Mouse (Mus musculus): ENCODE measurements around the gene Igf2bp3. TPM values are rescaled to one million over a fixed set of nuclear protein-coding genes. Genes with fewer than 3 reads are reported as not detected.

Gene Igf2bp3
- total RNA-seq, 2 experiments from 2014 or later = 0.34 to 0.36 TPM

DNA sequence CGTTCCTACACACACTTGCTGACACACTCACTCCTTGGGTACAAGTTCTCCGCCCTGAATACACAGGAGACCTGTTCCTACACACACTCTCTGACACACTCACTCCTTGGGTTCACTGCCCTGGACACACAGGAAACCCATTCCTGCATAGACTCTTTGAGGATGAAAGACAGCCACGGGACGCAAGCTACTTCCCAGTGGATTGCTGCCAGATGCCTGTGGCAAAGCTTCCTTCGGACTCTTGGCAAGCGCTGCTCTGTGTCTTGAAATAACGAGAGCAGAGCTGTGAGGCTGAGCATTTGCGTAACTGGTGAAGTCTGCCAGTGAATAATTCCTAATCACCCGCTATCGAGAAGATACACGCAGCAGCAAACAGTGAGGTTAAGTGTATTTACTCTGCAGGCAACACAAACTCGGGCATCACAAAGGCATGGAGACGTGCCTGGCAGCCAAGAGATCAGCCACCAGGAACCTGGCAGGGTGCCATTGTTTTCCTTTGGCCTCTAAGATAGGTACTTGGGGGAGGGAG lies 117.8 kb downstream of the Igf2bp3 start:
- peak; percentile 77 for DNase-seq (ENCODE audit: low spot score)
- intact Hi-C loops (cut with DNase I) = no loop called here

DNA sequence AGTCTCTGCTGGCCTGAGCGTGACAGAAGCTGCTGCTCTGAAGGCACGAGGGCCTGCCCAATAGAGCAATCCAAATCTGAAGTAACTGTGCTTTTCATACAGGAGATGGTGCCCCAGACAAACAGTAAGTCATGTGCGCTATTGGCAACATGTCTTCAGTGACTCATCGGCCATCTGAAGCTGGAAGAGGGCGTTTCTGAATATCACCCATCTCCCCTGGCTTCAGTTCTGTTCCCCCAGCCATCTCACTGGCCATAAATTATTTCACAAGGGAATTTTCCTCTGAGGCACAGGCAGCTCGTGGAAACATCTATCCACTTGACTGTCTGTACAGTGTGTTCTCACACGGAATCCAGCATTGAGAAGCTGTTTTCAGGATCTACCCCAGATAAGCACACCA lies 118.3 kb downstream of the Igf2bp3 start:
- DNase-seq (ENCODE audit: low spot score) = peak; percentile 51
- intact Hi-C loops (cut with DNase I) = no loop called here

GRCm38 (mm10) chr6:49094968-49095367 lies 119.8 kb downstream of the Igf2bp3 start:
- DNase-seq (ENCODE audit: low spot score) = no peak
- intact Hi-C loops (cut with DNase I) = no loop called here

DNA sequence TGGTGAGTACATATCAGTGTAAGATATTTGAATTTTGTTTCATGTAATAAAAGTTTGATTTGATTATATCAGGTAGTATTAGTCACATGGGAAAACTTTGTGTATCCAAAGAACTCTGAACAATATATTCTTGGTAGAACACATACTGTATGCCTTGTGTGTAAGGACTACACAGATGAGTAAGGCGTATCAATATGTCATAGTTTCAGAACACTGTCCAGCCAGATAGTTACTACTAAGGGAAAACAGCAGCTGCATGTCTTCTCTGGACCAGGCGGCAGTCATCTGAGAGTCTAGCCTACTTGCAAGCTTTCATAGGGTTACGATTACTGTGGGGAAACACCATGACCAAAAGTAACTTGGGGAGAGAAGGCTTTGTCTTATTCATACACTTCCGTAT lies 131.7 kb downstream of the Igf2bp3 start:
- intact Hi-C loops (cut with DNase I) = no loop called here
- no peak for DNase-seq (ENCODE audit: low spot score)

DNA sequence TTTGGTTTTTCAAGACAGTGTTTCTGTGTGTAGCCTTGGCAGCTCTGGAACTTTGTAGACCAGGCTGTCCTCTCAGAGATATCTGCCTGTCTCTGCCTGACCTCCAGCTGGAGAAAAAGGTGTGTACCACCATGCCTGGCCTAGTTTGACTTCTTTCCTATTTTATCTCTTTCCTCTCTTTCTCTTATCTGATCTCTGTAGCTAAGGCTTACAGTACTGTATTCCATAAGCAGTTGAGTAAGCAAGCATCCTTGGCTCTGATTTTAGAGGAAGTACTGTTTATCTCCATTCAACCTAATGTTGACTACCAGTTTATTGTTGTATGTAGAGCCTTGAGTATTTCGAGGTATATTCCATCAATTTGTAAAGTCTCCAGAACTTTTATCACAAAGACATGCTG lies 135.4 kb downstream of the Igf2bp3 start:
- no peak for DNase-seq (ENCODE audit: low spot score)
- intact Hi-C loops (cut with DNase I) = no loop called here

GRCm38 (mm10) chr6:49077894-49078293 lies 136.9 kb downstream of the Igf2bp3 start:
- intact Hi-C loops (cut with DNase I) = no loop called here
- DNase-seq (ENCODE audit: low spot score) = no peak

GRCm38 (mm10) chr6:49074117-49074490 lies 140.7 kb downstream of the Igf2bp3 start:
- intact Hi-C loops (cut with DNase I) = loop anchor here (5.0 kb wide), 1 partner anchor 188 kb away; the partner anchor contains the start of gene Tra2a
- no peak for DNase-seq (ENCODE audit: low spot score)

GRCm38 (mm10) chr6:49073304-49074116 lies 141.2 kb downstream of the Igf2bp3 start, which contains the start of gene Malsu1:
Malsu1 (plus strand) TSS chr6:49073795.
- DNase-seq (ENCODE audit: low spot score) = peak; percentile 92
- intact Hi-C loops (cut with DNase I) = loop anchor here (2.0 to 5.0 kb wide), 2 partner anchors 141 to 189 kb away; partner anchors contain the start of genes Igf2bp3 and Tra2a

DNA sequence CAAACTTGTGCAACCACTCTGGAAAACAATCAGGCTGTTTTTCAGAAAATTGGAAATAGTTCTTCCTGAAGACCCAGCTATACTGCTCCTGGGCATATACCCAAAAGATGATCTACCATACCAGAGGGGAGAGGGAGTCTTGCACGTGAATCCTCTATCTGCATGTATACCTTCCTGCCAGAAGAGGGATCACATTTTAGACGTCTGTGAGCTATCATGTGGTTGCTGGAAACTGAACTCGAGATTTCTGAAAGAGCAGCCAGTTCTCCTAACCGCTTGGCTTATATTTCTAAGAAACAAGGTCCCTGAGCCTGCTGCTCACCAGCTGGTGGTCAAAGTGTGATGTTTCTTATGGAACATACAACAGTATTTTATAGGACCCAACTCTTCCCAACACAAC lies 146.4 kb downstream of the Igf2bp3 start:
- intact Hi-C loops (cut with DNase I) = no loop called here
- DNase-seq (ENCODE audit: low spot score) = no peak

GRCm38 (mm10) chr6:49057053-49058021 lies 157.4 kb downstream of the Igf2bp3 start:
- intact Hi-C loops (cut with DNase I) = loop anchor here (1.0 to 5.0 kb wide), 5 partner anchors 85 to 340 kb away; partner anchors contain the start of gene Stk31
- DNase-seq (ENCODE audit: low spot score) = no peak

GRCm38 (mm10) chr6:49056009-49056408 lies 158.7 kb downstream of the Igf2bp3 start:
- DNase-seq (ENCODE audit: low spot score) = no peak
- intact Hi-C loops (cut with DNase I) = loop anchor here (5.0 kb wide), 4 partner anchors 86 to 341 kb away; partner anchors contain the start of gene Stk31

- DNase-seq (ENCODE audit: low spot score) = no peak
- intact Hi-C loops (cut with DNase I) = loop anchor here (5.0 kb wide), 4 partner anchors 87 to 342 kb away; partner anchors contain the start of gene Stk31
These were observed 159.5 kb downstream of the Igf2bp3 start for GRCm38 (mm10) chr6:49055256-49055733.

DNA sequence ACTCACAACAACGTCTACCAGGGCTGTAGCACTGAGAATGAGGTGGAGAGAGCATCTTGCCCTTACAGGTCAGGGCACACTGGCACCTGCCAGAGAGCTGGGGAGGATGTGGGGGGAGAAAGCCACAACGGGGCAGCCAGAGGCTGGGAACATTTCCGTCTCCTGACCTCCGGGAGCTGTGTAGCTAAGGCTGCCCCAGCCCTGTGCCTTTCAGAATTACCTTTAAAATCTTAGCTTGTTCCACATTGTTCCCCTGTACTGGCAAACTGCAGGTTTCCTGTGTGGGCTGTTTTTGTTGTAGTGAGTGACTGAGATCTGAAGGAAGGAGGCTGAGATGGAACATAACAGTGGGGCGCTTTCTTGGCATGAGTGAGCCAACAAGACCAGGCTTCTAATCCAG lies 162.6 kb downstream of the Igf2bp3 start:
- DNase-seq (ENCODE audit: low spot score) = no peak
- intact Hi-C loops (cut with DNase I) = no loop called here

GRCm38 (mm10) chr6:49050677-49051410 lies 163.9 kb downstream of the Igf2bp3 start:
- intact Hi-C loops (cut with DNase I) = no loop called here
- no peak for DNase-seq (ENCODE audit: low spot score)

- DNase-seq (ENCODE audit: low spot score) = no peak
- intact Hi-C loops (cut with DNase I) = no loop called here
These were observed 166.4 kb downstream of the Igf2bp3 start for GRCm38 (mm10) chr6:49048395-49048794.

- DNase-seq (ENCODE audit: low spot score) = no peak
- intact Hi-C loops (cut with DNase I) = no loop called here
These were observed 166.9 kb downstream of the Igf2bp3 start for GRCm38 (mm10) chr6:49047848-49048247.

DNA sequence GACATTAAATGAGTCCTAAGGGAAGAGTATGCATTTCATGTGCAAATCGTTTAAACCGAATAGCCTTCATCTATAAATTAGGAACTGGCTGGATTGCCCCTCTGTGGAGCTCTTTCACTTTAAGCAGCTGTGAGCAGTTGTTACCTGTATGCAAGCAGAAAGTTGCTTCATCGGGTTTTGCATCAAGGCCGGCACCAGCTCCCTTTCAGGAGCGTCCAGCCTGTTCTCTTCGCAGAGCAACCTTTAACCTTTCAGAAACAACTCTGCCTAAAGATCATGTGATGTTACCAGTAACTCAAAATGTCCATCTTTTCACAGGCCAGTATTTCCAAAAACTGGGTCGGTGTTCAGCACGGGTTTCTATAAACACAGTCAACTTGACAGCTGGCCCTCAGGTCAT lies 167.8 kb downstream of the Igf2bp3 start:
- DNase-seq (ENCODE audit: low spot score) = no peak
- intact Hi-C loops (cut with DNase I) = no loop called here

- intact Hi-C loops (cut with DNase I) = no loop called here
- no peak for DNase-seq (ENCODE audit: low spot score)
These were observed 168.3 kb downstream of the Igf2bp3 start for GRCm38 (mm10) chr6:49046502-49046901.

DNA sequence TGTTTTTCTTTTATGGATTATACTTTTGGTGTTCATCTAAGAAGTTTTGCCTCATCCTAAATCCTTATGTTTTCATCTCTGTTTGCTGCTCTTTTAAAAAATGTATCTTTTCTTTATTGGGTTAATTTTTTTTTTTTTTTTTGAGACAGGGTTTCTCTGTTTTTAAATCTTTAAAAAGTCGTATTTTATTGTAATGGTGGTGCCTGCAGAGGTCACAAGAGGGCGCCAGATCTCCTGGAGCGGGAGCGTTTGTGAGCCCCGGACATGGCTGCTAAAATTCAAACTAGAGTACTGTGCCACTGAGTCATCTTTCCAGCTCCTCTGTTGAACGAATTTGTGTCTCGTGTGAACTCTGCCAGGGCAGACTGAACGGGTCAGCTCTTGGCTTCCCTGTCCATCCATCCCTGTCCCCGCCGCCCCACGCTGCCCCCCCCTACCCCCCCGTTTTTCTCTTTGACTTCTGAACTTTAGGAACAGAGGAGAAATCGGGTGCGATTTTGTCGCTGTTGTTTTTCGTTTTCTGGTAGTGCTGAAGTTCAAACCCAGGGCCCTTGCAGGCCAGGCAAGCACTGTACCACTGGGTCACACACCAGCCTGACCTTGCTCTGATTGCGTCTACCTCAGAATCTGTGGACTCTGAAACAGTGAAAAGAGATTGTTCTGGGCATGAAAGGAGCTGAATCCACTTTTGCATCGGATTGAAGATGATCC lies 175.1 kb downstream of the Igf2bp3 start:
- intact Hi-C loops (cut with DNase I) = no loop called here
- DNase-seq (ENCODE audit: low spot score) = no peak
